Mouse (Mus musculus): ENCODE measurements around the gene Hbb-bh1.
"Not testable (repeated sequence)": the region's sequence is repeated elsewhere in the genome, so short reads cannot be mapped to it uniquely, and the experiment has no call there.

The Hbb-bh1 gene

DNA sequence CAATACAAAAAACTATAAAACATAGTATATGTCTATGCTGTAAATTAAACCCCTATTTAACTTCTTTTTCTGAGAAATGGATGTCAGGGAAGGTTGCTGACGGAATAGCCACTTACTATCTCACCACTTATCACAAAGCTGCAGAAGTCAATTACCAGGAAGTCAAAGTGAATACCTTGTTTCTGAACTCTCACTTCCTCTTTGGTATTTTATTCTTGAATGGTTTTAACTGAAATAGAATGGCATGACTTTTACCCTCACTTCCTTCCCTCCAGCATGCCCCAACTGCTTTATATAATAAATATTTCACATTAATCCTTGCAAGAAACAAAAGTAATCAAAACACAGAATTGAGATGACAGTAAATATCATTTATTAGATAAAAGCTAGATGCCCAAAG is 30.8 kb downstream of the Hbb-bh1 start:
- no peak for DNase-seq (ENCODE audit: low read depth, low spot score)

DNA sequence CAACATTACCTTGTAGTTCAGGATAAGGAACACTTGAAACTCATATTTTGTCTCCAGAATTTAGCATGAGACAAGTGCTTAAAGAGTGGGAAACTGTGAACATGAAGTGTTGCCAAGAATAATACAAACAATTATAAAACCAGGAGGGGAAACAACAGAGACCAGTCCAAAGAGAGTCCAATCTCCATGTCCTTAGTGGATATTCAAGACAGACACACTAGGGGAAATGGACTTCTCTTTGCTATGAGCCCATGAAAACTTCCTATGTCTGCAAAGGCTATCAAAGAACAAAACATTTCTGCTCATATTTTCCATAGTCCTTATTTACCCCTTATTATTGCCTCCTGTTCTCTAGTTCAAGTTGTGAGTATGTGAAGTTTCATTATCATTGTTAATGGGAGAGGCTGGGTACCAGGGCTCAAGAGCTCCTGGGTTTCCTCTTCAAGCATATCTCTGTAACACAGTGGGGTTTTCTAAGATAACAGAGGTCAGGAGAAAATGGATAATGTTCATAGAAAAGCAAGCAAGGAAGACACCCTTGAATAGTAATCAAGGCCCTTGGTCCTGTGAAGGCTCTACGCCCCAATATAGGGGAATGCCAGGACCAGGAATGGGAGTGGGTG is 31.6 kb downstream of the Hbb-bh1 start:
- DNase-seq (ENCODE audit: low read depth, low spot score), result no peak

DNA sequence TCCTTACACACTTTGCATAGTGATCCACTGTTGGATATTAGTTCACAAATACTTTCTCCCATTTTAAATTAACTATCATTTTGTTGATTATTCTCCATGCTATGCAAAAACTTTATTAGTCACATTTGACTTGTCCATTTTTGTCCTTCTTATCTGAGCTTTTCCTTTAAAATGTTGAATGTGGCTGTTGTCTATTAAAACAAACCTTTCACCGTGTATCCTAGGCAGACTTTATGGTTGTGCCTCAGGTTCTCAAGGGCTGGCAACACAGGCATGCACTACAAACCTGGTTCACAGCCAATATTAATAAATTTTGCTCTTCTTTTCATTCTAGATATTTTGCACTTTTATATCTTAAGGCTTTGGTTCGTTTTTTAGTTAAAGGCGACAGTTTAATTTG is 32.2 kb downstream of the Hbb-bh1 start:
- no peak for DNase-seq (ENCODE audit: low read depth, low spot score)

DNA sequence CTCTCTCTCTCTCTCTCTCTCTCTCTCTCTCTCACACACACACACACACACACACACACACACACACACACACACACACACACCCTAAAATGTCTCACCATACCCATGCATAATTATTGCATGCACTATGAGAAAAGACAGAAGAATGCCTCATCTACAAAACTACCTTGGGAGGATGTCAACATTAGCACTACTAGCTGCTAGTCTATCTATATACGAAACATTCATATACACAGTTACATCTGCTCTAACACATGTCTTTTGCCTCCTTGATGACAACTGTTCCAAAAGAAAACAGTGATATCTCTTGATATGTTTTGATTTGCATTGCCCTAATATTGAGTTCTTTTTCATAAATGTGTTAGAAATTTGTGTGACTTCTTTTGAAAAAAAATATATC is 32.7 kb downstream of the Hbb-bh1 start:
- DNase-seq (ENCODE audit: low read depth, low spot score), result no peak

DNA sequence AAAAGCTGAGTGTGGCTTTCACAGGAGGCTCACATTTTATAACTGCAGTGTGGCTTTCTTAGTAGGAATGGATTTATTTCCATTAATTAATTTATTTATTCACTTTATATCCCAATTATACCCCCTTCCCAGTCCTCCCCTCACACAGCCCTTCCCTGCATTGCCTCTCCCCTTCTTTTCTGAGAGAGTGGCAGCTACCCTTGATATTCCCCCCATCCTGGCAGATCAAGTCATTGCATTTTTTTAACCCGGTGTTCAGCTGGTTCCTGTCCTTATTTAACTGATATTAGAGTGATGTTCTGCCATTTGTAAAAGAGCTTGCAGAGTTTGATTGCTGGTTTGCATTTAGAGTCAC is 33.2 kb downstream of the Hbb-bh1 start:
- DNase-seq (ENCODE audit: low read depth, low spot score), result no peak

DNA sequence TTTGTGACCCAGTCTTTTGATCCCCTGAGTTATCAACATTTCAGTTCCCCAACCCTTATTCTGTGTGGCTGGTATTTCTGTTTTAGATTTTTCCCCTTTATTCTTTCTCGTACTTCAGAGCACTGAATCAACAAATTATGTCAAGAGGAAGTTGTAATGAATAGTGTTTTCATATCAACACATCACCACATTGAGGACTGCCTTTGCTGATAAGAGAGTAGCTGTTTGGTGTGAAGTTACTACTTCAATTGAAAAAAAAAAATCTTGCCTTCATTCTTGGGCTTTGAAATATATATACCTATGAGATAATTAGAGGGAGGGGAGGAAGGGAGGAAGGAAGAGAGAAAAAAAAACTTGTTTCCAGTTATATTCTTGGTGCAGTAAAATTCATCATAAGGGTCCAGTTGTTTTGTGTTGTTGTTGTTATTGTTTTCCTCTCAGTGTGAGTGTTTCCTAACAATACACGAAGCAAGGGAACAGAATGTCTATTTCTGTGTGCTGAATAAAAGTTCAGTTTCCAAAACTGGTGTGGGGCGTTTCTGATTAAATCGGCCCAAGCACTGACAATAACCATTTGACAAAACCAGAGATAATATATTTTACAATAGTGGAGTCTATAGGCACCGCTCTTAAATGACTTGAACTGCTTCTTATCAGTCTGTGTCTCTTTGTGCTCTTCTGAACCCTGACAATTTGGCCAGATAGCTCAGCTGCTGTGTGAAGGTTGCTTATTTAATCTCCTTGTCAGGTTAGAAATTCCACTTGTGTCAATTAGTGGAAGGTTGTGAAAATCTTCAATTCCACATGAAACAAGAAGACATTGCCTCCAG is 33.8 kb downstream of the Hbb-bh1 start:
- DNase-seq (ENCODE audit: low read depth, low spot score), result no peak

DNA sequence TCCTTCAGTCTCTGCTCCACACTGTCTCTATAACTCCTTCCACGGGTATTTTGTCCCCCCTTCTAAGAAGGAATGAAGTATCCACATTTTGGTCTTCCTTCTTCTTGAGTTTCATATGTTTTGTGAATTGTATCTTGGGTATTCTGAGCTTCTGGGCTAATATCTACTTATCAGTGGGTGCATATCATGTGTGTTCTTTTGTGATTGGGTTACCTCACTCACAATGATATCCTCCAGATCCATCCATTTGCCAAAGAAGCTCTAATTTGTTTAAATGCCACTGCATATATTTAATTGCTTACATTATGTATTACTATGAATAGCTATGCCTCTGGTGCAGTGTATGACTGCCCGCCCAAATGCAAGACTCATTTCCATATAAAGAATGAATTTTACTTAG is 34.8 kb downstream of the Hbb-bh1 start:
- not testable (repeated sequence) for DNase-seq (ENCODE audit: low read depth, low spot score)

DNA sequence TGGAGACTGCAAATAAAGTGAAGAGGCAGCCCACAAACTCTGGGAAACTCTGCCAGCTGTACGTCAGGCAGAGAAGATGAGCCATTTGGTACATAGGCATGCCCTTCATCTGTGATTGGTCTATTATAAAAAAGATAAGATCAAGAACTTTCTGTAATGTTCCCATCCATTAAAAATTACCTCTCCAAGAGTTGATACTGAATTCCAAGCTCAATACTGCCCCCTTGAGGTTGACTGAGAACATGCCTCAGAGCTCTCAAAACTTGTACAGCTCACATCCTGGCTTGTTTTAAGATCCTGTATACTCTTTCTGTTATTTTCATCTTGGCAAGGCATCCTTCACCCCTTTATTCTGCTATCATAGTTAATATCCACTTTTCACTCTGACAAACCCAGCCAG is 36.1 kb downstream of the Hbb-bh1 start:
- peak; percentile 61 for DNase-seq (ENCODE audit: low read depth, low spot score)

DNA sequence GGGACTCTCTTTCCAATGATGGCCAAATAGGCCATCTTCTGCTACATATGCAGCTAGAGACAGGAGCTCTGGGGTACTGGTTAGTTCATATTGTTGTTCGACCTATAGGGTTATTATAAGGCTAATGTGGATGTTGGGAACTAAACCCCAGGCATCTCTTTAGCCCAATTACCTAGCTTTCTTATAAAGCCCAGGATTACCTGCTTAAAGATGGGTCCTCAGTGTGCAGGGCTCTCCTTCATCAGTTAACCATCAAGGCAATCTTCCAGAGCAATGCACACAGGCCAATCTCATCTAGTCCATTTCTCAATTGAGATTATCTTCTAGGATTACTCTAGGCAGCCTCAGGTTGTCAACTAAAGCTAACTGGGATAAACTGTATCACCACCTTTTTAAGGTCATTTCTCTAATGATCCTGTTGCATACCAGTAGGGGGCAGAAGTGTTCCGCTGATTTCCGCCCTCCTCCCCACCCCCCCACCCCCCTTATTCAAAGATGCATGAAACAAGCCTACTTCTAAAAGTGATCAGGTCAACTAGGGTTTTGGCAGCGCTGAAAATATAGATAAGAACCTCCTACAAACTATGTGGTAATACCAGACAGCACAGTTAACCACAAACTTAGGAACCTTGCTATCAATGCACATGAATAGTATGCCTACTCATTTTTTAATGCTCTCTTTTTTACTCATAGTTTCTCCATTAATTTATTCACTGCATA is 50.1 kb downstream of the Hbb-bh1 start:
- DNase-seq (ENCODE audit: low read depth, low spot score), result peak; percentile 7

DNA sequence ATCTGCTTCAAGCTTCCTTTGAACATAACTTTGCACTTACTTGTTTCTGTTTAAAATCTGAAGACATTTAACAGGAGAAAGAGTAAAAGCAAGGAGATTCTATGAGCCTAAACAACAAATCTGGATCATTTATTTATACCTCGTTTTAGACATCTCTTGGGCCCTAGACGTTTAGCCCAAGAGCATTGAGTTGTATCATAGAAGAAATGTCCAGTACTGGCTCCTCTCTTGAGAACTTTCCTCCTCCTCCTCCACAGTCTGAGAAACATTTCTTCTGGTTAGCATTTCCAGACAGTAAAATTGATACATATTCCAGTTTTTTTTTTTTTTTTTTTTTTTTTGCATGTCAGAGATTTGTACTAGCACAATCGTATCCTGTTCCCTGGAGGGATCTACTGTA is 51.2 kb downstream of the Hbb-bh1 start, which contains the start of gene Olfr67:
TSS of gene Olfr67 (minus strand) at position 101 of the 400 bp plus-strand sequence.
- no peak for DNase-seq (ENCODE audit: low read depth, low spot score)

Data from ZHBTc4 (cell line).